Mouse (Mus musculus) forebrain, embryonic 12.5 days (tissue): ENCODE data around the gene 9130019O22Rik. TPM values are rescaled to one million over a fixed set of nuclear protein-coding genes. Genes with fewer than 3 reads are reported as not detected.
"Not testable (repeated sequence)": the region's sequence is repeated elsewhere in the genome, so short reads cannot be mapped to it uniquely, and the experiment has no call there.

Experiments
- ATAC-seq: fragments of 200-750 bp; cut with Nextera tagmentation; 2 replicates; pipeline ENCODE4 v1.8.0; 2017; ENCODE audit warnings: moderate TSS enrichment; ENCODE audit not compliant: low FRiP score
- H3K27ac ChIP-seq: fragments of 300-500 bp; sonication (generic); 2 replicates; pipeline ENCODE4 v1.5.1; 2016; ENCODE audit warnings: mild to moderate bottlenecking
- H3K27me3 ChIP-seq: fragments of 300-500 bp; sonication (generic); 2 replicates; pipeline ENCODE4 v1.6.1; 2016; ENCODE audit warnings: mild to moderate bottlenecking
- H3K36me3 ChIP-seq: fragments of 300-500 bp; sonication (generic); replicated peaks from 2 replicates; pipeline ENCODE4 v1.6.1; 2016; ENCODE audit warnings: mild to moderate bottlenecking
- H3K4me1 ChIP-seq: fragments of 300-500 bp; sonication (generic); 2 replicates; pipeline ENCODE4 v1.6.1; 2016
- H3K4me2 ChIP-seq: fragments of 300-500 bp; sonication (generic); 2 replicates; pipeline ENCODE4 v1.6.1; 2016; ENCODE audit warnings: mild to moderate bottlenecking, moderate library complexity
- H3K4me3 ChIP-seq: fragments of 300-500 bp; sonication (generic); replicated peaks from 2 replicates; pipeline ENCODE4 v1.5.1; 2016; ENCODE audit warnings: mild to moderate bottlenecking
- H3K9ac ChIP-seq: fragments of 300-500 bp; sonication (generic); 2 replicates; pipeline ENCODE4 v1.6.1; 2016; ENCODE audit warnings: mild to moderate bottlenecking
- H3K9me3 ChIP-seq: fragments of 300-500 bp; sonication (generic); 2 replicates; pipeline ENCODE4 v1.6.1; 2016
- WGBS: fragments of 180-500 bp; shearing (Covaris S2); methylation state at CpG from one replicate; pipeline ENCODE4 v1.1.7; 2016; 5-methylcytosine and 5-hydroxymethylcytosine counted together
- polyA plus RNA-seq: library from polyadenylated mRNA; unstranded; fragments of >200 nt; fragmentation: Nextera tagmentation; extraction: Ambion mirVana; gene quantifications from 2 replicates; pipeline ENCODE4 v1.2.1, GENCODE M21; 2016

9130019O22Rik gene
- polyA plus RNA-seq, 1 experiment from 2014 or later, result 5.2 TPM

- H3K27ac ChIP-seq, result no peak overlapping the region
- no peaks in the 10 kb centered on the region for H3K4me1 ChIP-seq
- H3K9ac ChIP-seq, result no peak overlapping the region
- H3K36me3 ChIP-seq, result peaks cover 12% of the 10 kb centered on the region; the same call in 1 of the 2 replicates
- no peak overlapping the region for H3K4me2 ChIP-seq
- 0 out of 2 replicates have a peak, but pooled peaks cover 7% of the 10 kb centered on the region for H3K27me3 ChIP-seq
- H3K9me3 ChIP-seq, result no peaks in the 10 kb centered on the region
- no peak for ATAC-seq
- no peak overlapping the region for H3K4me3 ChIP-seq
- 89% methylated on average over 2 of the region's 2 CpGs for WGBS
Measured at GRCm38 (mm10) chr7:127371213-127371612, 15.8 kb downstream of the 9130019O22Rik start.

DNA sequence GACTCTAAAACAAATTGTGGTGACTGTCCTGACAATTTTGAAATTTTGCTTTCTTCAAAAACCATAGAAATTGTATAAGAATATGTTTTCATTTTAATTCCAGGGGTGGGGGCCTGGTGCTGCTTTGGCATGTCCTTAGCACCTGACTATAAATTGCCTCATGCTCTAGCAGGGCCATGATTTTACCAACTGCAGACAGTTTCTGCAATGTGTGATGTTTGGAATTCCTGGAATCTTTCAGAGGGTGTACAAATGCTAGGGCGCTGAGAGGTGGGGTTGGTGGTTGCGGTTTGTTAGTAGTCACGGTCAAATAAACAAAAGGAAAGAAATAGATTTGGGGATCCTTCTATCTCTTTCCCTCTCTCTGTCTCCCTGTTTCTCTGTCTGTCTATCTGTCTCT is 20.7 kb downstream of the 9130019O22Rik start:
- WGBS, result 89% methylated on average over 3 of the region's 3 CpGs
- H3K4me1 ChIP-seq, result peaks cover 14% of the 10 kb centered on the region
- H3K4me3 ChIP-seq, result no peak overlapping the region
- H3K36me3 ChIP-seq, result no peaks in the 10 kb centered on the region
- ATAC-seq, result no peak
- no peak overlapping the region for H3K4me2 ChIP-seq
- no peaks in the 10 kb centered on the region for H3K9me3 ChIP-seq
- no peak overlapping the region for H3K9ac ChIP-seq
- peaks cover 29% of the 10 kb centered on the region for H3K27me3 ChIP-seq
- H3K27ac ChIP-seq, result no peak overlapping the region

DNA sequence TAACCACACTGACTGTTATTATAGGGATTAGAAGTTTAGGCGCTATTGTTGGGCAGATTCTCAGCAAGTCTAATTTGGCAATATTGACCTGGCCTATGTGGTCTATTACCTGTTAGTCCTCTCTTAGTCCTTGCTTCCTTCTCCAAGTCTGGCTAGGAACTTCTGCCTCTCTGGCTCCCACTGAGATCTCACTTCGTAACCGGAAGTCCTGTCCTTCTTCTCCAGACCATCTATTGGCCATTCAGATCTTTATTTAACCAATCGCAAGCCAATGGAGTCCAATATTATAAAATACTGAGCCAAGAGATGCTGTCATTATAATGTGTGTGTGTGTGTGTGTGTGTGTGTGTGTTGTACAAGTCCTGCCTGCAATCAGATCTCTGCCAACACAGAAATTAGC is 22.8 kb downstream of the 9130019O22Rik start:
- Histone ChIP-seq H3K4me3 (peak overlapping the region; percentile 38), H3K4me1 (peaks cover 14% of the 10 kb centered on the region), H3K9me3 (no peaks in the 10 kb centered on the region), H3K27me3 (peaks cover 30% of the 10 kb centered on the region), H3K27ac (no peak overlapping the region), H3K36me3 (no peaks in the 10 kb centered on the region), H3K4me2 (peak overlapping the region; percentile 70), H3K9ac (0 out of 2 replicates have a peak overlapping the region, but pooled peaks have one; percentile 58)
- ATAC-seq, result no peak
- 44% methylated on average over 4 of the region's 4 CpGs for WGBS

DNA sequence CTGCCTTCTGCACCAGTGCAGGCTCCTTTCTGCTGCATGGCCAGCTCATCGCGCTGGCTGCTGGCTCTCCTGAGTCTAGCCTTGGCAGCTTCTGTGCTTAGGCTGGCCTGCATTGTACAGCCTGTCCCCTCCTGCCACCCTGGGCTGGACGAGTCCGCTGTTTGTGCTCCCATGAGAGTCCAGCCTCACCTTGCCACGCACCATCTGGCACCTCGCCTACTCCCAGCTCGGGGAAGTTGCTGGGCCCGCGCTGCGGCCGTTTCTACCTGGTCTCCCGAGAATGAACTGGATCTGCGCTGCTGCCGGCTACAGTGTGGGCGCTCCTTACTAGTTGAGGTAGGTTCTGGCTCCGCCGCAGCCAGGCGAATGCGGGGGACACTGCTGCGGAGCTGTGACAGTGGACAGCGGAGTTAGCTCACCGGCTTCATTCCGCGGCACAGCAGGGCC is 23.5 kb downstream of the 9130019O22Rik start:
- H3K9me3 ChIP-seq, result no peaks in the 10 kb centered on the region
- H3K36me3 ChIP-seq, result no peaks in the 10 kb centered on the region
- H3K4me2 ChIP-seq, result peak overlapping the region; percentile 70
- peak overlapping the region; percentile 38 for H3K4me3 ChIP-seq
- H3K27me3 ChIP-seq, result peaks cover 26% of the 10 kb centered on the region
- WGBS, result under 1% methylated on average over 24 of the region's 24 CpGs
- ATAC-seq, result peak; percentile 58; the same call in 1 of the 2 replicates
- peaks cover 14% of the 10 kb centered on the region for H3K4me1 ChIP-seq
- H3K27ac ChIP-seq, result no peak overlapping the region
- H3K9ac ChIP-seq, result peak overlapping the region; percentile 58

DNA sequence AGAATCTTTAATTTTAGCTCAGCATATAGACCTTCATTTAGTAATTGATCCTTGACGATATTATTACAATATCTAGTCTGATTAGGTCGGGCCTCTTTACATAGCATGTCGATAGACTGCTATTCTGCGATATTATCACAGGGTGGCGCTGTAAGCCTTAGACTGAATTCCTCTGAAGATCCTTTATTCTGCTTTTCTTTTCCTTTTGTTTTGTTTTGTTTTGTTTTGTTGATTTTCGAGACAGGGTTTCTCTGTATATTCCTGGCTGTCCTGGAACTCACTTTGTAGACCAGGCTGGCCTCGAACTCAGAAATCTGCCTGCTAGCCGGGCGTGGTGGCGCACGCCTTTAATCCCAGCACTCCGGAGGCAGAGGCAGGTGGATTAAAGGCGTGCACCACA is 24.5 kb downstream of the 9130019O22Rik start:
- H3K9me3 ChIP-seq, H3K9ac ChIP-seq, H3K27ac ChIP-seq, H3K36me3 ChIP-seq, ATAC-seq: not testable (repeated sequence)
- Histone ChIP-seq H3K4me2 (peak overlapping the region; percentile 34), H3K4me3 (0 out of 2 replicates have a peak overlapping the region, but pooled peaks have one; percentile 7), H3K4me1 (peaks cover 14% of the 10 kb centered on the region), H3K27me3 (peaks cover 23% of the 10 kb centered on the region)
- 13% methylated on average over 13 of the region's 13 CpGs for WGBS

GRCm38 (mm10) chr7:127361449-127361848 is 25.5 kb downstream of the 9130019O22Rik start:
- H3K27ac ChIP-seq, result no peak overlapping the region
- no peak for ATAC-seq
- H3K4me2 ChIP-seq, result no peak overlapping the region
- H3K9ac ChIP-seq, result no peak overlapping the region
- peaks cover 23% of the 10 kb centered on the region for H3K27me3 ChIP-seq
- 59% methylated on average over 13 of the region's 13 CpGs for WGBS
- H3K36me3 ChIP-seq, result no peaks in the 10 kb centered on the region
- H3K9me3 ChIP-seq, result no peaks in the 10 kb centered on the region
- peaks cover 14% of the 10 kb centered on the region for H3K4me1 ChIP-seq
- H3K4me3 ChIP-seq, result no peak overlapping the region

DNA sequence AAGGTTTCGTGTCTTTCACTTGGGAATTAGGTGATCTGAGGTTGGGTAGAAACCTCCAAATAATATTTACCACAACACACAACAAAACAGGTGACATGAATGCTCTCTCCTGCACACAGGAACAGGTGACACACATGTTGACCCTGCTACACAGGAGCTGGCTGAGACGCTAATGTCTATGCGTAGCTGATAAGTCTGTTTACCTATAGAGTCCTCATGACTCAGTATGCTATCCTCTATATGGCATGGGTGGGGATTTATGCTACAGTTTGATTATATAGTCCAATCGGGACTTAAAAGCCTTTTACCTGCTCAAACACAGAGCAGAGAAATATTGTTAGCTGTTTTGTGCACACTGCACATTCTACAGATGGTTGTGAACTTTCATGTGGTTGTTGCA is 26.7 kb downstream of the 9130019O22Rik start:
- peaks cover 14% of the 10 kb centered on the region for H3K4me1 ChIP-seq
- H3K4me2 ChIP-seq, result no peak overlapping the region
- H3K27ac ChIP-seq, result no peak overlapping the region
- no peak overlapping the region for H3K9ac ChIP-seq
- no peaks in the 10 kb centered on the region for H3K36me3 ChIP-seq
- H3K9me3 ChIP-seq, result no peaks in the 10 kb centered on the region
- ATAC-seq, result no peak
- WGBS, result 85% methylated on average over 4 of the region's 4 CpGs
- H3K4me3 ChIP-seq, result no peak overlapping the region
- peaks cover 17% of the 10 kb centered on the region for H3K27me3 ChIP-seq

- 77% methylated on average over 4 of the region's 4 CpGs for WGBS
- no peaks in the 10 kb centered on the region for H3K9me3 ChIP-seq
- no peaks in the 10 kb centered on the region for H3K36me3 ChIP-seq
- ATAC-seq, result no peak
- H3K4me3 ChIP-seq, result no peak overlapping the region
- H3K4me1 ChIP-seq, result peaks cover 3% of the 10 kb centered on the region
- no peak overlapping the region for H3K4me2 ChIP-seq
- H3K27ac ChIP-seq, result no peak overlapping the region
- peaks cover 8% of the 10 kb centered on the region for H3K27me3 ChIP-seq
- H3K9ac ChIP-seq, result no peak overlapping the region
Measured at GRCm38 (mm10) chr7:127358472-127358871, 28.5 kb downstream of the 9130019O22Rik start.

- peaks cover 5% of the 10 kb centered on the region for H3K27me3 ChIP-seq
- H3K9ac ChIP-seq, result no peak overlapping the region
- H3K4me3 ChIP-seq, result no peak overlapping the region
- no peaks in the 10 kb centered on the region for H3K4me1 ChIP-seq
- H3K36me3 ChIP-seq, result no peaks in the 10 kb centered on the region
- WGBS, result 52% methylated on average over 2 of the region's 2 CpGs
- H3K27ac ChIP-seq, result no peak overlapping the region
- H3K4me2 ChIP-seq, result no peak overlapping the region
- no peaks in the 10 kb centered on the region for H3K9me3 ChIP-seq
- no peak for ATAC-seq
Measured at GRCm38 (mm10) chr7:127357871-127358270, 29.1 kb downstream of the 9130019O22Rik start.

- Histone ChIP-seq H3K4me3 (no peak overlapping the region), H3K9me3 (no peaks in the 10 kb centered on the region), H3K9ac (no peak overlapping the region), H3K27ac (no peak overlapping the region), H3K27me3 (no peaks in the 10 kb centered on the region), H3K4me1 (no peaks in the 10 kb centered on the region), H3K36me3 (no peaks in the 10 kb centered on the region), H3K4me2 (no peak overlapping the region)
- 74% methylated on average over 3 of the region's 3 CpGs for WGBS
- ATAC-seq, result no peak
Measured at GRCm38 (mm10) chr7:127355796-127356195, 31.2 kb downstream of the 9130019O22Rik start.

DNA sequence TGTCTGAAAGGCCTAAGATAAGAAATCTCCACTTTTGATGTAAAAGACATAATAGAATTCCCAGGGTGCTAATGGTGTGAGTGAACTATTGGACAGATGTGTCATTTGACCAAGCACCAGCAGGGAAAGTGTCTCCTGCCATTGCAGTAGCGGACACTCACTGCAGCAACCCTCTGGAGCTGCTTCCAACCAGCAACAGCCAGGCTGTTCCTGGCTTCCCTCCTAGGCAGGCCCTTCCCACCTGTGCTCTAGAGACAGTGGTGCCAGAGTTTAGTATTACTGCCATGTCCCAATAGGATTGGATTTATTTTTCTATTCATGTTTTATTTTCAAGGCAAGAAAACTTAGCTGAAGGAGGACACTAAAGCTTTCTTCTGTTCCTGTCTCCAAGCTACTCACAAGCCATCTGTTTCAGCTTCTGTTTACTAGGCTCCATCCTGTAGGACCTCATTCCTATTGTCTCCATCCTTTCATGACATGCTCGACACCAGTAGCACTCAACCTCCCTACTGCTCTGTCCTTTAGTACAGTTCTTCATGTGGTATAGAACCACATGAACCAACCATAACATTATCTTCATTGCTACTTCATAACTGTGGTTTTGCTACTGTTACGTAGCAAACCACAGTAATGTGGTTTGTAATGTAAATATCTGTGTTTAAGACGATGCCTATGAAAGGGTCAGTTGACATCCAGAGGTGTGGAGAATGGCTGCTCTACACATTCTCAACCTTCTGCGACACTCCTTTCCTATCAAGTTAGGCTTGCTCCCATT is 35.5 kb downstream of the 9130019O22Rik start:
- peaks cover 6% of the 10 kb centered on the region for H3K4me1 ChIP-seq
- ATAC-seq, result no peak
- WGBS, result 86% methylated on average over 5 of the region's 5 CpGs
- no peaks in the 10 kb centered on the region for H3K36me3 ChIP-seq
- H3K27me3 ChIP-seq, result 0 out of 2 replicates have a peak, but pooled peaks cover 4% of the 10 kb centered on the region
- H3K9ac ChIP-seq, result no peak overlapping the region
- no peak overlapping the region for H3K27ac ChIP-seq
- no peaks in the 10 kb centered on the region for H3K9me3 ChIP-seq
- H3K4me2 ChIP-seq, result no peak overlapping the region
- no peak overlapping the region for H3K4me3 ChIP-seq

DNA sequence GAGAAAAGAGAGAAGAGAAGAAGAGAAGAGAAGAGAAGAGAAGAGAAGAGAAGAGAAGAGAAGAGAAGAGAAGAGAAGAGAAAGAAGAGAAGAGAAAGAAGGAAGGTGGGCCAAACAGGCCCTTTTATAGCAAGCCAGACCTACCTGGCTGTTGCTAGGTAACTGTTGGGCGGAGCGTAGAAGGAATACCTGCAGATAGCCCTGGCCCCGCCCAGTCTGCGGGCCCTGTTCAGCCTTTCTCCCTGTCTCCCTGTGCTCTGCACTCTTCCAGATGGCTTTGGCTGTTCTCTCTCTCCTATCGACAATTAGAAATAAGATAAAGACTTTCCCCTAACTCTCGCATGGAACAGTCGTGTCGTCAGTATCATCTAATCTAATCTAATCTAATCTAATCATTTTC is 40.3 kb downstream of the 9130019O22Rik start:
- whole genome bisulfite sequencing, result 12% methylated on average over 8 of the region's 8 CpGs
- Histone ChIP-seq H3K9me3 (no peaks in the 10 kb centered on the region), H3K4me1 (peaks cover 19% of the 10 kb centered on the region), H3K27me3 (0 out of 2 replicates have a peak, but pooled peaks cover 4% of the 10 kb centered on the region), H3K4me3 (peak overlapping the region; percentile 87), H3K36me3 (peaks cover 21% of the 10 kb centered on the region), H3K27ac (no peak overlapping the region), H3K9ac (no peak overlapping the region), H3K4me2 (peak overlapping the region; percentile 87)
- no peak for ATAC-seq
